Mouse (Mus musculus): ENCODE measurements at regions not wholly inside any gene's neighbourhood (a gene's known extent, or its start where the extent isn't known, plus 50 kb on each side); places are given as distances from the start of the nearest gene placed in this dataset.

- no peak for ATAC-seq (replicated peaks; ENCODE audit: extremely low read depth, insufficient read depth, low FRiP score)
- H3K4me3 ChIP-seq (ENCODE audit: low read length) = no peak overlapping the region
- H3K27ac ChIP-seq (ENCODE audit: low read length) = no peak overlapping the region
- 71% methylated on average over 8 of the region's 8 CpGs for WGBS
- no peaks in the 10 kb centered on the region for H3K4me1 ChIP-seq (ENCODE audit: control insufficient read depth, insufficient read depth, low read length)
- no peak overlapping the region for H3K4me2 ChIP-seq (ENCODE audit: low read depth, low read length)
- H3K36me3 ChIP-seq (ENCODE audit: control insufficient read depth, insufficient read depth) = no peaks in the 10 kb centered on the region
- H3K9ac ChIP-seq (ENCODE audit: low read length) = no peak overlapping the region
- H3K27me3 ChIP-seq (ENCODE audit: control insufficient read depth, insufficient read depth, low read length) = no peaks in the 10 kb centered on the region
- H3K9me3 ChIP-seq (replicated peaks; ENCODE audit: control insufficient read depth, low read length) = no peaks in the 10 kb centered on the region
Measured at GRCm38 (mm10) chr8:10717297-10717696, 291.0 kb downstream of the Irs2 start.

- H3K27me3 ChIP-seq (ENCODE audit: control insufficient read depth, insufficient read depth, low read length) = no peaks in the 10 kb centered on the region
- WGBS = 78% methylated on average over 5 of the region's 5 CpGs
- H3K27ac ChIP-seq (ENCODE audit: low read length) = no peak overlapping the region
- ATAC-seq (replicated peaks; ENCODE audit: extremely low read depth, insufficient read depth, low FRiP score) = no peak
- H3K9me3 ChIP-seq (replicated peaks; ENCODE audit: control insufficient read depth, low read length) = no peaks in the 10 kb centered on the region
- no peak overlapping the region for H3K4me3 ChIP-seq (ENCODE audit: low read length)
- no peak overlapping the region for H3K9ac ChIP-seq (ENCODE audit: low read length)
- no peak overlapping the region for H3K4me2 ChIP-seq (ENCODE audit: low read depth, low read length)
- H3K4me1 ChIP-seq (ENCODE audit: control insufficient read depth, insufficient read depth, low read length) = no peaks in the 10 kb centered on the region
- H3K36me3 ChIP-seq (ENCODE audit: control insufficient read depth, insufficient read depth) = no peaks in the 10 kb centered on the region
Measured at GRCm38 (mm10) chr8:10716161-10716560, 292.1 kb downstream of the Irs2 start.

- WGBS = 76% methylated on average over 13 of the region's 13 CpGs
- H3K9me3 ChIP-seq (replicated peaks; ENCODE audit: control insufficient read depth, low read length) = no peaks in the 10 kb centered on the region
- no peak overlapping the region for H3K9ac ChIP-seq (ENCODE audit: low read length)
- no peaks in the 10 kb centered on the region for H3K36me3 ChIP-seq (ENCODE audit: control insufficient read depth, insufficient read depth)
- H3K4me2 ChIP-seq (ENCODE audit: low read depth, low read length) = no peak overlapping the region
- ATAC-seq (replicated peaks; ENCODE audit: extremely low read depth, insufficient read depth, low FRiP score) = no peak
- H3K4me3 ChIP-seq (ENCODE audit: low read length) = no peak overlapping the region
- H3K4me1 ChIP-seq (ENCODE audit: control insufficient read depth, insufficient read depth, low read length) = no peaks in the 10 kb centered on the region
- H3K27ac ChIP-seq (ENCODE audit: low read length) = no peak overlapping the region
- H3K27me3 ChIP-seq (ENCODE audit: control insufficient read depth, insufficient read depth, low read length) = no peaks in the 10 kb centered on the region
Measured at GRCm38 (mm10) chr8:10713515-10714042, 294.7 kb downstream of the Irs2 start.

GRCm38 (mm10) chr8:10712118-10712689 is 296.1 kb downstream of the Irs2 start:
- Histone ChIP-seq H3K4me2 (ENCODE audit: low read depth, low read length) (no peak overlapping the region), H3K9ac (ENCODE audit: low read length) (no peak overlapping the region), H3K4me1 (ENCODE audit: control insufficient read depth, insufficient read depth, low read length) (no peaks in the 10 kb centered on the region), H3K9me3 (replicated peaks; ENCODE audit: control insufficient read depth, low read length) (no peaks in the 10 kb centered on the region), H3K36me3 (ENCODE audit: control insufficient read depth, insufficient read depth) (no peaks in the 10 kb centered on the region), H3K27ac (ENCODE audit: low read length) (no peak overlapping the region), H3K4me3 (ENCODE audit: low read length) (no peak overlapping the region), H3K27me3 (ENCODE audit: control insufficient read depth, insufficient read depth, low read length) (no peaks in the 10 kb centered on the region)
- ATAC-seq (replicated peaks; ENCODE audit: extremely low read depth, insufficient read depth, low FRiP score) = no peak
- WGBS = 71% methylated on average over 7 of the region's 7 CpGs

- WGBS = 58% methylated on average over 7 of the region's 7 CpGs
- no peak overlapping the region for H3K4me3 ChIP-seq (ENCODE audit: low read length)
- no peak for ATAC-seq (replicated peaks; ENCODE audit: extremely low read depth, insufficient read depth, low FRiP score)
- no peak overlapping the region for H3K27ac ChIP-seq (ENCODE audit: low read length)
- no peak overlapping the region for H3K4me2 ChIP-seq (ENCODE audit: low read depth, low read length)
- H3K9ac ChIP-seq (ENCODE audit: low read length) = no peak overlapping the region
- no peaks in the 10 kb centered on the region for H3K27me3 ChIP-seq (ENCODE audit: control insufficient read depth, insufficient read depth, low read length)
- H3K4me1 ChIP-seq (ENCODE audit: control insufficient read depth, insufficient read depth, low read length) = no peaks in the 10 kb centered on the region
- H3K36me3 ChIP-seq (ENCODE audit: control insufficient read depth, insufficient read depth) = no peaks in the 10 kb centered on the region
- H3K9me3 ChIP-seq (replicated peaks; ENCODE audit: control insufficient read depth, low read length) = no peaks in the 10 kb centered on the region
Measured at GRCm38 (mm10) chr8:10711474-10711873, 296.8 kb downstream of the Irs2 start.

GRCm38 (mm10) chr8:10708509-10708908 is 299.7 kb downstream of the Irs2 start:
- Histone ChIP-seq H3K9me3 (replicated peaks; ENCODE audit: control insufficient read depth, low read length) (no peaks in the 10 kb centered on the region), H3K4me1 (ENCODE audit: control insufficient read depth, insufficient read depth, low read length) (no peaks in the 10 kb centered on the region), H3K27me3 (ENCODE audit: control insufficient read depth, insufficient read depth, low read length) (no peaks in the 10 kb centered on the region), H3K4me3 (ENCODE audit: low read length) (no peak overlapping the region), H3K4me2 (ENCODE audit: low read depth, low read length) (no peak overlapping the region), H3K27ac (ENCODE audit: low read length) (no peak overlapping the region), H3K36me3 (ENCODE audit: control insufficient read depth, insufficient read depth) (no peaks in the 10 kb centered on the region), H3K9ac (ENCODE audit: low read length) (no peak overlapping the region)
- ATAC-seq (replicated peaks; ENCODE audit: extremely low read depth, insufficient read depth, low FRiP score) = no peak
- WGBS = 50% methylated on average over 6 of the region's 6 CpGs

- no peaks in the 10 kb centered on the region for H3K9me3 ChIP-seq (replicated peaks; ENCODE audit: control insufficient read depth, low read length)
- no peak for ATAC-seq (replicated peaks; ENCODE audit: extremely low read depth, insufficient read depth, low FRiP score)
- H3K4me2 ChIP-seq (ENCODE audit: low read depth, low read length) = no peak overlapping the region
- no peaks in the 10 kb centered on the region for H3K27me3 ChIP-seq (ENCODE audit: control insufficient read depth, insufficient read depth, low read length)
- no peak overlapping the region for H3K27ac ChIP-seq (ENCODE audit: low read length)
- no peak overlapping the region for H3K9ac ChIP-seq (ENCODE audit: low read length)
- H3K36me3 ChIP-seq (ENCODE audit: control insufficient read depth, insufficient read depth) = no peaks in the 10 kb centered on the region
- H3K4me1 ChIP-seq (ENCODE audit: control insufficient read depth, insufficient read depth, low read length) = no peaks in the 10 kb centered on the region
- no peak overlapping the region for H3K4me3 ChIP-seq (ENCODE audit: low read length)
Measured at GRCm38 (mm10) chr8:10707122-10707521, 301.1 kb downstream of the Irs2 start.

- Histone ChIP-seq H3K4me2 (ENCODE audit: low read depth, low read length) (no peak overlapping the region), H3K4me1 (ENCODE audit: control insufficient read depth, insufficient read depth, low read length) (no peaks in the 10 kb centered on the region), H3K9ac (ENCODE audit: low read length) (no peak overlapping the region), H3K36me3 (ENCODE audit: control insufficient read depth, insufficient read depth) (no peaks in the 10 kb centered on the region), H3K27me3 (ENCODE audit: control insufficient read depth, insufficient read depth, low read length) (no peaks in the 10 kb centered on the region), H3K9me3 (replicated peaks; ENCODE audit: control insufficient read depth, low read length) (no peaks in the 10 kb centered on the region), H3K4me3 (ENCODE audit: low read length) (no peak overlapping the region), H3K27ac (ENCODE audit: low read length) (no peak overlapping the region)
- WGBS = 47% methylated on average over 7 of the region's 7 CpGs
- no peak for ATAC-seq (replicated peaks; ENCODE audit: extremely low read depth, insufficient read depth, low FRiP score)
Measured at GRCm38 (mm10) chr8:10705909-10706308, 302.3 kb downstream of the Irs2 start.

GRCm38 (mm10) chr8:10702755-10703154 is 305.5 kb downstream of the Irs2 start:
- Histone ChIP-seq H3K27ac (ENCODE audit: low read length) (no peak overlapping the region), H3K27me3 (ENCODE audit: control insufficient read depth, insufficient read depth, low read length) (no peaks in the 10 kb centered on the region), H3K4me1 (ENCODE audit: control insufficient read depth, insufficient read depth, low read length) (no peaks in the 10 kb centered on the region), H3K4me3 (ENCODE audit: low read length) (no peak overlapping the region), H3K4me2 (ENCODE audit: low read depth, low read length) (no peak overlapping the region), H3K36me3 (ENCODE audit: control insufficient read depth, insufficient read depth) (no peaks in the 10 kb centered on the region), H3K9ac (ENCODE audit: low read length) (no peak overlapping the region), H3K9me3 (replicated peaks; ENCODE audit: control insufficient read depth, low read length) (no peaks in the 10 kb centered on the region)
- WGBS = 80% methylated on average over 7 of the region's 7 CpGs
- no peak for ATAC-seq (replicated peaks; ENCODE audit: extremely low read depth, insufficient read depth, low FRiP score)

All from heart, embryonic 16.5 days (tissue).